Mouse (Mus musculus) monocyte, adult 5-6 weeks (primary cell): ENCODE results near the gene Sacs. TPM values are rescaled to one million over a fixed set of nuclear protein-coding genes. Genes with fewer than 3 reads are reported as not detected.
"Not testable (repeated sequence)": the region's sequence is repeated elsewhere in the genome, so short reads cannot be mapped to it uniquely, and the experiment has no call there.

Experiments
- ATAC-seq: fragments of 153-309, 156-312 bp; replicated peaks from 2 replicates; pipeline ENCODE4 v1.8.0; 2017; ENCODE audit warnings: mild to moderate bottlenecking; ENCODE audit not compliant: low TSS enrichment, insufficient number of reproducible peaks, severe bottlenecking, poor library complexity, low FRiP score
- total RNA-seq: library from RNA; stranded (forward); fragments of 200-1000, 200-491, 200-594 nt; gene quantifications from 3 replicates; pipeline ENCODE4 v1.2.3, GENCODE M21; 2017

Gene Sacs
- total RNA-seq, 1 experiment from 2014 or later, result 9.8 TPM

DNA sequence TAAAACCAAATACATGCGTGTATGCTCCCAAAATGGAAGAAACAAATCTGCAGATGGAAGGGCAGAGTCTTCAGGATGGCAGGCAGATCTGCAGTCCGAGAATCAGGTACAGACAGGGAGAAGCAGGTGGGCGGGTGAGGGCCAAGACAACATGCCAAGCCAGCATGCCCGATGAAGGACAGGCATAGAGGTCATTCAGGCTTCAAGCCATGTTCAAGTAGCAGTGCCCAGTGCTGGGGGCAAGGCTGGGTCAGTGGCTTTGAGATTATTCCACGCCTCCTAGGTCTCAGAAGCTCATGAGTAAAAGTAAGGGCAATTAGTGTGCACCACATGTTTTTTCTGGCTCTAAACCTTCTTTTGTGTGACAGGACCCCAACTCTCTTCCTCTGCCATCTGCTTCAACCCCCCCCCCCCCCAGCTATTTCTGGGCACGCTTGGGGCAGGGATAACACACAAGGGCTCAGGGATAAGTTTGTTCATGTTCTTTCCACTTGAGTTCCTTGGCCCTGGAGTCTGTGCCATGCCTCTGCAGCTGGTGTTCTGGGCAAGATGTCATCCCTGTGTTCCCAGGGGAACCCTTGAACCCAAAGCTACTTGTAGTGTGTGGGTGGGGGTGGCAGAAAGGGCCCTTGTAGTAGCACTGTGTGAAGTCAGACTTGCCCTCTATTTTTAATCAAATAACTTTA is 16.8 kb downstream of the Sacs start:
- no peak for ATAC-seq

DNA sequence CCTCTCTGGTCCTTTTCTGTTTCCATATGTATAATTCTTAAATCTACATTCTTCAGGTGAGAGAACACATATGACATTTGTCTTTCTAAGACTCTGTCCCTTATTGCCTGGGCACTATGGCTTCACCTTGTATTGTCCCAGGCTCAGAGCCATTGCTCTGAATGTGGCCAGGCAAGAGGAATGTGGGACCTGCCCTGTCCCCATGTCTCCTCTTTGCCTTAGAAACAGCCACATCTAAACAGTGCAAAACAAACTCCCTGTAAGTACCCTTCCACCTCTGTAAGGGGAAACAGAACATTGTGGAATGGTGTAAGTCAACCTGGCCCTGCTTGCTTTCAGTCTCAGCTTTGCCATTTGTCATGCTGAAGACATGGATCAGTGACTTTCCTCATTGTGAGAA is 17.4 kb downstream of the Sacs start:
- ATAC-seq, result no peak

DNA sequence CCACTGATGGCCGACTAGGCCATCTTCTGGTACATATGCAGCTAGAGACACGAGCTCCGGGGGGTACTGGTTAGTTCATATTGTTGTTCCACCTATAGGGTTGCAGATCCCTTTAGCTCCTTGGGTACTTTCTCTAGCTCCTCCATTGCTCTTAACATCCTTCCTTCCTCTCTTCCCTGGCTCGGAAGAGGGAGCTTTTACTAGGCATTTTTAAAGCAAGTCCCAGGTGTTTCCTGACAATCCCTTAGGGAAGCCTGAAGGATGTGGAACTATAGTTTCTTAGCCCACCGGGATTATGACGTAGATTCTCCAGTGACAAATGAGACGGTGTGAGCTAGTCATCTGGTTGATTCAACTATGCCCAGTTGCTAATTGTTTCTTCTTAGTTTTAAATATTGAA is 19.2 kb downstream of the Sacs start:
- not testable (repeated sequence) for ATAC-seq

- no peak for ATAC-seq
Observed at GRCm38 (mm10) chr14:61160920-61161319, 22.7 kb downstream of the Sacs start.

- no peak for ATAC-seq
Observed at GRCm38 (mm10) chr14:61161367-61162334, 23.4 kb downstream of the Sacs start.

DNA sequence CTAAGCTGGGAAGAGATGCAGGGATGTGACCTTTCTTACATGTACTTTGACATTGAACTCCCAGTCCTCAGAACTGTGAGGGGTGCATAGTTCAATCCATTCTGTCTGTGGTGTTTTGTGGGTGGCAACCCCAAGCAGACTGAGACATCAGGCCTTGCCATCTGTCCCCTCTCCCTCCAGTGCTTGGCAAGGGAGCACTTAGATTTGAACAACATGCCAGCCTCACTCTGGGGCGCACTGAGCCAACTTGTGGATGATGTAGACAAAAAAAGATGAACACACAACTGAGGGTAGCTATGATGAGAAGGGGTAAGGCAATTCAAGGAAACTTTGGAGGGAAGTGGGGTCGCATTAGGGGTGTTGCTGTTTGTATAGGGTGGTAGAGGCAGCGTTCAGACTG is 26.2 kb downstream of the Sacs start:
- no peak for ATAC-seq

DNA sequence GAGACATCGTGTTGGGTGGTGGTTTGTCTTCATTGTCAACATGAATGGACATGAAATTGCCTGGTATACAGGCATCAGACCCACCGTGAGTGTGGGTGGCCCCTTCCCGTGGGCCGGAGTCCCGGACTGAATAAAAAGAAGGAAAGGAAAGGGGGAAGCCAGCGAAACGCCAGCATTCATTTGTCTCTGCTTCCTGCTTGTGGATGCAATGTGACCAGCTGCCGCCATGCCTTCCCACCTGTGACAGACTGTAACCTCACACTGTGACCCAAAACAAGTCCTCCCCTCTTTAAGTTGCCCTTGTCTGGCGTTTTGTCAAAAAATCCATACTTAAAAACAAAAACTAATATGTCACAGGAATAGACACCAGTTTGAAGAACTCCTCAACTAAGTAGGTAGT is 27.7 kb downstream of the Sacs start:
- ATAC-seq, result no peak

DNA sequence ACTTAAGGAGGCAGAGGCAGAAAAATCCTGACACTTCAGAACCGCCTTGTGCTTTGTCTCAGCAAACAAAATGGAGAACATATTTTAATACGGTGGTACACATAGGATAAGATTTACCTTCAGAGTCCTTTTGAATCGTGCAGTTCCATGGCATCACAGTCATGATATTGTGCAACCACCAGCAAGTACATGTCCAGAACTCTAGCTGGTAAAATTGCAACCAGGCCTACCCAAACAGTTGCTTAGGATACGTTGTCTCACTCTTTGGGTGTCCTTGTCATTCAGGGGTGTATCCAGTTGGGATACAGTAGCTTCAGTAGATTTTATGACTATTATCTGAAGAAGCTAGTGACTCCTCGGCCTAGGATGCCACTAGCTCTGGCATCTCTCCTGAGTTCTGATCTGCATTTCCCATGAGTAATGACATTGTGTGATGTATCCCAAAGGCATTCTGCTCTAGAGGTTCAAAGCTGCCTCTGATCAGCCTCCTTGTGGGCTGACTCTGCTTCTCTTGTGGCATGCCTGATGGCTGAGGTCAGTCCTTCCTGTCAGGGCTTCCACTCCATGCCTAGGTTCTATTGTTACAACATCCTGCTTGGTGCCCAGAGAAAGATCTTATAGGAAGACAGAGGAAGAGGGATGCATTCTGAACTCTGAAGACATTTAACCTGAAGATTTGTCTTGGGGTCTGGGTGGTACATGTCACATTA is 33.2 kb downstream of the Sacs start:
- ATAC-seq, result no peak

DNA sequence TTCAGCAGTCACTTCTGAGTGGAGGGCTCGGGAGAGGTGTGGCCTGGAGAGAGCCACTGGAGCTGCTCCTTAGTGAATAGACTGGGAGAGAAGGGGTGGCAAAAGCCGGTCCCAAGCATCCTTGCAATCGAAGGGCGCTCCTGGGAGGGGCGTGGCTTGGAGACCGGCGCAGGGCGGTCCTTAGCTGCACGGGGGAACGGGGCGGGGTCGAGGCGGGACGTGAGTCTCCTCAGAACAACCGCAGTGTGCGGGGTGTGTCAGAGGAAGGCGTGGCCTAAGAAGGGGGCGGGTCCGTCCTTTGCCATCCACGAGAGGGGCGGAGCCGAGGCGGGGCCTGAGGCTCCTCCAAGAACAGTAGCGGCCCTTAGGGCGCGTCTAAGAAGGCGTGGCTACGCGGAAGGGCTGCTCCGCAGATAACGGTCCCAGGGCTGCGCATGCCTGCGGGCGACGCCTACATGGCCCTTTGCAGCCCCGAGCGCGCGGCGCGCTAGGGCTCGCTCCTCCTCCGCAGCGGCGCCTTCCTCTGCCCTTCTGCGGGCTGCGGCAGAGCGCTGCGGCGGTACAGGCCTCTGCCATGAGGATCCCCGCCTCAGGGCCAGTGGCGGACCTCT is 34.4 kb downstream of the Sacs start:
- peak; percentile 98 for ATAC-seq

DNA sequence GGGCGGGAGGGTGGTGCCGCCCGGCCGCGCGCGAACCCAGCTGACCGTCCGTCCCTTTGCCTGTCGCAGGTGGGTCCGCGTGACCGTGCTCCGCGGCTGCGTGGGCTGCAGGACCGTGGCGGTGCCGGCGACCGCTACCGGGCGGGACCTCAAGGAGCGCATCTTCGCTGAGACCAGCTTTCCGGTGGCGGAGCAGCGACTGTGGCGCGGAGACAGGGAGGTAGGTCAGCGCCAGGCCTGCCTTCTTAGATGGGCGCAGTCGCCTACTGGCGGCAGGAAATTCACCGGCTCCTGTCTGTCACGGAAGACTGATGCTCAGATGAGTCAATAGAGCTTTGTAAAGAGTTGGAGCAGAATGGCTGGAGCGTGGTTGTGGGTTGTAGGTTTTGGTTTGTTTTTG is 35.0 kb downstream of the Sacs start:
- 0 out of 2 replicates have a peak, but pooled peaks have one; percentile 19 for ATAC-seq

- ATAC-seq, result no peak
Observed at GRCm38 (mm10) chr14:61191904-61192303, 53.6 kb downstream of the Sacs start.

GRCm38 (mm10) chr14:61192326-61192725 is 54.1 kb downstream of the Sacs start:
- no peak for ATAC-seq

DNA sequence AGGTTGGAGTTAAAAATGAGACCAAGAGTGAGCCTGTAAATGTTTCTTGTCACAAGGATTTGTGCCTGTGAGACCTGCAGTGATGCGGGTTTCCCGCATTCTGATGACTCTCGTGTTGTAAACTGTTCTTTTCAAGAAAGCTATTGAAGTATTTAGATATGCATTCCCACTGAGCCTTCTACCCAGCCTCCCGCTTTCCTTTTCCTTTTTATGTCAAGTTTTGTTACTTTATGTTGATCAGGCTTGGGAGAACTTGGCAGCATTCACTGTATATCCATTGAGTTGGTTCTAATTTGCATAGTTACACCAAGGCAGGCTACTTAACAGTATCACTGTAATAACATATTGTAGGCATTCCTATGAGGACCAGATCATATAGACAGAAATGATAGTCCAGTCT is 56.2 kb downstream of the Sacs start:
- ATAC-seq, result no peak

- no peak for ATAC-seq
Observed at GRCm38 (mm10) chr14:61210111-61210510, 71.9 kb downstream of the Sacs start.

DNA sequence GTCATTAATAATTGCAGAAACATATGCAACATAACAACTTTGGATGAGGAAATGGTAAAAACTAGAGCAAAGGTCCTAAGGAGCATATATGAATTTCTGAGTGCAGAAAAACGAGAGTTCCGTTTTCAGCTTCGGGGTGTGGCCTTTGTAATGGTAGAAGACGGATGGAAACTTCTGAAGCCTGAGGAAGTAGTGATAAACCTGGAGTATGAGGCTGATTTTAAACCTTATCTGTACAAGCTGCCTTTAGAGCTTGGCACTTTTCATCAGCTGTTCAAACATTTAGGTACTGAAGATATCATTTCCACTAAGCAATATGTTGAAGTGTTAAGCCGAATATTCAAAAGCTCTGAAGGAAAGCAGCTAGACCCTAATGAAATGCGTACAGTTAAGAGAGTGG is 73.5 kb downstream of the Sacs start:
- ATAC-seq, result no peak

- no peak for ATAC-seq
Observed at GRCm38 (mm10) chr14:61221166-61221565, 82.9 kb downstream of the Sacs start.

GRCm38 (mm10) chr14:61222506-61222905 is 84.2 kb downstream of the Sacs start:
- ATAC-seq, result no peak

DNA sequence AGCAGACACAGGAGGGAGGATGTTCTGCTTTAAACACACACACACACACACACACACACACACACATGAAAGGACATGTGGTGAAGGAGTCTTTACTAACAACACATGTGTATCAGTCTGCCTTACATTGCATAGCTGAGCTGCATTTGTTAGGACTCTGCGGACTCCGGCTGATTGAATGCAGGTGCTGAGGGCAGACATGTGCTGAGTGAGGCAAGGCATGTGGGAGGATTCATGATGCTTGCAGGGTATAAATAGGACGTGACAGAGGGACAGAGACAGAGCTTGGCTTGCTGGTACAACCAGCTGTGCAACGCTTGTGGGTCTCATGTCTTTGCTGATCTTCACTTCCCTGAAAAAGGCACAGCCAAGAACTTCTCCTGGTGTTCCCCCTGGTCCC is 85.5 kb downstream of the Sacs start:
- no peak for ATAC-seq
